Mouse (Mus musculus) monocyte, adult 2 months (primary cell): ENCODE results near the gene Lrig2.

ENCODE experiments used
- DNase-seq, 2 experiments: peaks; one replicate each; pipeline ENCODE4 v3.0.0; 2022; ENCODE audit warnings: low spot score in 2 of 2, low read depth in 1 of 2

Gene Lrig2

DNA sequence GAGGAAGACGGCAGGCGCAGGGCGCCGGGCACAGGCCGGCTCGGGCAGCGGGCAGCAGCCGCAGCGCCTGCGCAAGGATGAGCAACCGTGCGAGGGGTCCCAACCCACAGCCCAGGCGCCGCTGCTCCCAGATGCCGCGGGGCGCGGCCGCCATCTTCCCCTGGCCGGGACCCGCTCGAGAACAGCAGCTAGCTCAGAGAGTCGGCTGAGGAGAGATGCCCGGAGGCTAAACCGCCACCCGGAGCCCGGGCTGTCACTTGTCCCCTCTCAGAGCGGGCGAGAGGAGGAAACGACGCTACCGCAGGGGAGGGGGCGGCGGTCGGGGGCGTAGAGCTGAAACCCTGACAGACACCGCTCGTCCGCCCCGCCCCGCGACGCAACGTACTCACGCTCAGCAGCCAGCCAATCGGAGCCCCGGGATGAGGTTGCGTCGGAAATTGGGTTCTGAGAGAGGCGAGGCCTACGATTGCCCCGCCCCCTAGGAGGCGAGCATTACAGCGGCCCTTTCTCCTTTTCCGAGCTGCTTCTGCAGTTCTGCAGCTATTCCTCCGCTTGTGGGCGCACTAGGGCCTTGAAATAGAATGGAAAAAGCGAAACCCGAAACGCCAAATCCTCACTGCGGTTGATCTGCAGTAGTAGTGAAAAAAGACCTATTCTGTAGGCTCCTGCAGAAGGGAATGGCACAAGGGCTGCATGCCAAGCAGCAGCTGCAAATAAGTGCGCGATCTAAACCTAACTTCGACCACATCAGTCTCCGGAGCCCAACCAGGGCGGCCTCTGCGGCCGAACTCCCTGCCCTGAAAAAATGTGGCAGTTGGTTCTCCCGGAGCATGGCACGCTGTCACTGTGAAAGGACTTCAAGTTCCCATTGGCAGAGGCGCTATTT, at the start of gene Lrig2:
Gene Lrig2, minus strand, starts transcription at position 381 of the 886 bp plus-strand sequence.
- DNase-seq = peak; percentile 92 to 95

DNA sequence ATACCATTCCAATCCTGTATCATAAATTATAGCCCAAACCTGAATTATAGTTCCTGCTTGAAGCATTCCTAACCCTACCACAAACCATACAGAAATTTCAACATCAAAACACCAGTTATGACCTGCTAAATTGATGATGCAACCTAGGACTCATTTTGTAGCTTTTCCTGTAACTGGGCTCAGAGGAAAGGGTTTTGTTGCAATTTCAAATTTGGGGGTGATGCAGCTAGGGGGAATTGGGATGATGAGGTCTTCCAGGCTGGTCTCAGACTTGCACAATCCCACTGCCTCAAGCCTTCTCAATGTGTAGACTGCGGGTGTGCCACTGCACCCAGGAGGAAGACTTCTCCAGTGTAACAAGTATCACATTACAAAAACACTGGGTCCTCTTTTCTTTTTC, 44.9 kb upstream of the Lrig2 start:
- no peak for DNase-seq

DNA sequence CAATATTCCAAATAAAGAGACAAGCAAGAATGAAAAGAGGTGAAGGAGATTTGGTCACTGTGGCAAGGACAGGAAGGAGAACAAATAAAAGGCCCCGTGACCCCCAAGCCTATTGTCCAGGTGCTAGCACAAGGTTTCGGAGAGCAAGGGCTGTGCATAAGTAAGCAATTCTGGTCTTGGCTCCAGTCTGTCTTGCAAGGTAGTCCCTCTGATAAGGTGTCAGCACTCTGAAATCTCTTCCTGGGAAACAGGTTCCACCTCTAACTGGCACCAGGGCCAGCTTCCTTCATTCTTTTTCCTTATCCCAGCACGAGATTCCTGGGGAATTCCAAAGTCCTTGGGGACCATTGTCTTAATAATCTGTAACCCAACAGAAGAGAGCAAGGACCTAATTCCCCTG, 38.9 kb upstream of the Lrig2 start:
- no peak for DNase-seq

DNA sequence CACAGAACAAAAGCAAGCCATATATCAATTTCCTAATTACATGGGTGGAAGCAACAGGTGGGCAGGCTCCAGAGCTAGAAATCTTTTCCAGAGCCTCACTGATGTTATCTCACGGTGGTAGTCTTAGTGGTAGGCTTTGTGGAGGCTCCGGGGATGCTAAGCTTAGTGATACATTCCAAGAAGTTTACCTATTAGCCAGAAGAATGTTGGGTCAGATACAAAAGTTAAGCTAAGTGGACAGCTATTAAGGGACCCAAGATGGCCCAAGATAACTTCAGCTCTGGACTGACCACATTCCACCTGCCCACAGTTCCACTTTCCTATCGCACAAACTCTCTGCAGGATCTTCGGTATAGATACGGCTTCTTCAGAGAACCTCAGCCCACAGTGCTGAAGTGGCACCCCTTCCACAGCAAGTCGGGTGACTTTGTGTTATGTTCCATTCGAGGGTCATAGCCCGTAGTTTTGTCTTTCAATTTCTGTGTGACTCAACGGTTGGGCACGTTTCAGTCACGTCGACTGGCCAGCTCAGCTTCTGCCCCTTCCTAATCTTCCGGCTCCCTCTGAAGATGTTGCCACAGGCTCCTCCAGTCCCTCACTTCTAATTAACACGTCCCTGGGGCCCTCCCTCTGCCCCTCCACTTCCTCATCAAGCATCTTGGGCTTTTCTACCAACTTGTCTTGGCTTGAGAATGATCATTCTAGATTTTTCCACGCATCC, 36.8 kb upstream of the Lrig2 start:
- DNase-seq = no peak

DNA sequence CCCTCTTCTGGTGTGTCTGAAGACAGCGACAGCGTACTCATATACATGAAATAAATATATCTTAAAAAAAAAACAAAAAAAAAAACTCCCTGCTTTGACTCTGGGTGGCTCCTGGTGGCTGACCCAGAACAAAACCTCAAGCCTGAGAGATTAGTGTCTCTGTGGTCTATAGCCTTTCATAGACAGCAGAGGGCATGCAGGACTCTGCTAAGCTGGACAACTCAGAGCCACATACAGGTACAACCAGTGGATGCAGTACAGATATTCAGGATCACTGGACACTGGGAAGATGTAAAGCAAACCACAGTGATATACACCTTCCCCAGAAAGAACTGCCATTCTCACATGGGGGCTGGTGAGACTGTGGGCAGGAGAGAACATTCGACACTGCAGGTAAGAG, 32.1 kb upstream of the Lrig2 start:
- DNase-seq = no peak

DNA sequence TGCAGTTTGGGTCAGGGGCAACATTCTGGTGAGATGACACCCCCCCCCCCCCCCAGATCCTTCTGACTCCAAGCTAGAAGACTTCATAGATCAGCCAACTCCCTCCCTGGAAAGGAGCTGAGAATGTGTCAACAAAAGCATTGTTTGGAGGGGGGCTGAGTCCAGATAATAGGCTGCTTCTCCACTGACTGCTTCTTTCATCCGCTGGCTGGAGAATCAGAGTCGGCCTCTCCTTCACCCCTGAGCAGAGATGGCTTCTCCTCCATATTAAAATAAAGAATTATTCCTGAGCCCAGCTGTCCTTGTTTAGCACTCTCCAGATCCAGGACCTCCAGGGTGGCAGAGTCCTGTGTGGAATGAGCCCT, 30.3 kb upstream of the Lrig2 start:
- no peak for DNase-seq

DNA sequence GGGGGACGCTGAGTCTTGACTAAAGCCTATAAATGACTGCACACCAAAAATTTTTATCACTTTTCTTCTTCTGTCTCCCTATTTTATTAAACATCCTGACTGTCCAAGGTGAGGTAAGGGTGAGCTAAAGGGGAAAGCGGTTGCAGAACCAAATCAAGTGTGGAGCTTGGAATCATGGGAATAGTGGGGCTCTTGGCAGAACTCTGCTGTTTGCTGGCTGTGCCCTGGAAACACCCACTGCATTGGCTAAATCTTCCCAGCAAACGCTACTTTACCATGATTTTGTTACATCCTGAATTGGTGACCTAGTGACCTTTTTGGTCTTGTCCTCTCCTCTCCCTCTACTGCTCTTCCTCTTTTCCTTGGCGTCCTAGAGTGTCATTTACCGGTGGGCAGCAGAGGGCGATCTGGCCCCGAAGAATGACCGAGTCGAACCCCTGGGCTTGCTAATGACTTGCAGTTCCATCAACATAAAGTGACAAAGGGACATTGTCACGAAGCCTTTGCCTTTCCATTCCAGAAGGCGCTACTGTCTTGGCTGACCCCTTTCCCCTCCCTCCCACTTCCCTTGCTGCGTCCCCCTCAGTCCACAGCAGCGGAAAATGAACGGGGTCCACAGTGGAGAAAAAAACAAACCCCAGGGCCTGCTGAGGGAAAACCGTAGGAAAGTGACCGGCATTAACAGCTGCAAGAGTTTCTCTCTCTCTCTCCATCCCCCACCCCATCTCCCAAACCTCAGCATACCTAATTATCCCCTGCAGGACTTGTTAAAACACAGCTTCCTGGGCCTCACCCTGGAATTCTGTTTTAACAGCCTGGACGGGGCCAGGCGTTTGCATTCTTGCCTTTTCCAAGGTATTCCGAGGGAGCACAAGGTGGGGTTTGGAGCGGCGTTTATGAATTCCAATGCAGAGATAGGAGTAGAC, 29.7 kb upstream of the Lrig2 start:
- DNase-seq = peak in 1 of 2 experiments; percentile 30

DNA sequence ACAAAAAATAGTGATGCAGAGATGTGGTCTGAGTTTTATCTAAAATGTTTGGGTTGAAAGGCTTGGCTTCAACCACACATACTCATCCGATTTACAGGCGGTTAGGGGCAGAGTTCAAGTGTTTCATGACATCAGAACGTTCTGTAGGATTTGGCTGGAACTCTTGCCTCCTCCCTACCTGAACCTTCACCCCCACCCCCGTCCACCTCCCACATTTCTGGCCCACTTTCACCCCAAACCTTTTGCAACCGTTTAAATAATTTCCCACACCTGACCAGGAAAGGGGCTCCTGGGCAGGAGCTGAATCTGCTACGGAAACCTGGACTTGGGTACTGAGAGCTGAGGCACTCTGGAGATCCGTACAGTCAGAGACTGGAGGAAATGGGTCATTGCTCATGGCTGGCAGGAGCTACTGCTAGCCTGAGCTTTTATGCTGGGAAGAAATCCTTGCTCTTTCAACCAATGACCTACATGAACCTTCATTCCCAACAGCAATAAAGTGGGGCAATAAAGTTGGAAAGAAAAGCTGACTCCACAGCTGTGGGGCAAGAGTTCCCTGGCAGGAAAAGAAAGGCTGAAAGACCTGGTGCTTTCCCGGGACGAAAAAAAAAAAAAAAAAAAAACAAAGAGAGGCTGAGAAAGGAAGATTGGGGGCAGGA, 28.9 kb upstream of the Lrig2 start:
- DNase-seq = no peak

DNA sequence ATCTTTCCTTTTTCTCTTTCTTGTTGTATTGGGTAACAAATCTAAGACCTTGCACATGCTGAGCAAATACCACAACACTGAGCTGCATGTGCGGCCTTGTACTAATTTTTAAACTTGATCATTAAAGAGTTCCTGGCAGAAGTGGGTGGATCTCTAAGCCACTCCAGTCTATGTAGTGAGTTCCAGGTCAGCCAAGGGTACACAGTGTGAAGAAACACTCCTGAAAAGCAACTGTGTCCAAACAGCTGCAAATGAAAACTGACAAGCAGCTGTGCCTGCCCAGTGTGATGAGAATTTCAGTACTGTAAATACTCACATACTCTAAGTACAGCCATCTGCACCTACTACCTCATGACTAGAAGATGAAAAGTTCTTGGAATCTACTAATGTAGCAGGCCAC, 21.5 kb upstream of the Lrig2 start:
- no peak for DNase-seq

DNA sequence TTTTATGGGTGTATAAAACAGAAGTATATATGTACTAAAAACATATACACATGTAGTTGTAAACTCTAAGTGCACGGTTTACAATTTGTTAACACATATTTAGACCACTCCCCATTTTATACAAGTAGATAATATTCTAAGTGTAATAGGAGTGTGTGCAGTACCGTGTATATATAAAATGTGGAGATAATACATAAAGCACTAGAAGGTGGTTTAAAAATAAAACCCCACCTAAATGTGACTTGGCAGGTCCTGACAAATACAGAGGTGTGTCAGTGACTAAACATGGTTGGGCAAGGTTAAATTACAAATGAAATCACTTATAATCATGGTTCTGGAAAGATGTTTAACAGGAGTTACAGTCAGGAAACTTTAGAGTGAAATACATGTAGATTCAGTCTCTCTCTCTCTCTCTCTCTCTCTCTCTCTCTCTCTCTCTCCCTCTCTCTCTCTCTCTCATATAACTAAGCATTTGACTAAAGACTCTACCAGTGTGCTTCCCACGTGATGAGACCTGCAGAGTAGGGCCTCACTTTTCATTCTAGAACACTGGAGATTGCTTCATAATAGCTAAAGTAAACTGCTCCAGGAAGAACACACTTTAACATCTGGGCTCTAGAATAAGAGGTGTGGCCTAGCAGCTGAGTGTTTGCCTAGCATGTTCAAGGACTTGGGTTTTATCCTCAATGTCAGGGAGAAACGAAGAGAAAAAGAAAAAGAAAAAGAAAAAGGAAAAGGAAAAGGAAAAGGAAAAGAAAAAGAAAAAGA, 14.6 kb upstream of the Lrig2 start:
- no peak for DNase-seq

DNA sequence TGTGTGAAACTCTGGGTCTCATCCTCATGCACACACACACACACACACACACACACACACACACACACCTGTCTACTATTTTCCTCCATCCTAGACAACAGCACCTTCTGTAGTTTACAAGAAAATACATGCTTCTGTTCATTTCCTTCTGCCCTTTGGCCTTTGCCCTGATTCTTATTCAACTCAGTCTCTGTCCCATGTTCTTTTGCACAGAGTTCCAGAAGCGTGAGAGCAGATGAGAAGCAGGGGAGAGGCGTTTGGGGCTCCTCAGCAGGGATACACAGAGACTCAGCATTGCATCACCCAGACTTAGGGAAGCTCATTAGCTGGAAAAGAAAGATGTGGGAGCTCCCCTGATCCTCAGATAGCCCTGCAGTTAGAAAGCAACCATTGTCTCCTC, 13.8 kb upstream of the Lrig2 start:
- DNase-seq = no peak

DNA sequence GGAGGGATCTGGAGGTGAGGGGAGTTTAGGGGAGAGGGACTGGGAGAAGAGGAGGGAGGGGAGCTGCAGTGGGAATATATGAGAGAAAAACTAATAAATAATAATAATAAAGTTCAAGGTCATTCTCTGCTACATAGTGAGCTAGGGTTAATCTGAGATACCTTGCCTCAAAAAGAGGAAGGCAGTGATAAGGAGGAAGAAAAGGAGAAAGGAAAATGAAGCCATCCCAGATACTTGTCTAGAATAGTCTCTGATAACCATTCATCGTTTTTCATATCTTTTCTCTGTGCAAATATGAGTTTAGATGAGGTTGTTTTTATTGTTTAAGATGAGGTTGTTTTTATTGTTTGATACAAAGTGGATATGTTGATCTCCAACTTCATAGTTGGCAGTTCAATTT, 13.3 kb upstream of the Lrig2 start:
- DNase-seq = no peak

DNA sequence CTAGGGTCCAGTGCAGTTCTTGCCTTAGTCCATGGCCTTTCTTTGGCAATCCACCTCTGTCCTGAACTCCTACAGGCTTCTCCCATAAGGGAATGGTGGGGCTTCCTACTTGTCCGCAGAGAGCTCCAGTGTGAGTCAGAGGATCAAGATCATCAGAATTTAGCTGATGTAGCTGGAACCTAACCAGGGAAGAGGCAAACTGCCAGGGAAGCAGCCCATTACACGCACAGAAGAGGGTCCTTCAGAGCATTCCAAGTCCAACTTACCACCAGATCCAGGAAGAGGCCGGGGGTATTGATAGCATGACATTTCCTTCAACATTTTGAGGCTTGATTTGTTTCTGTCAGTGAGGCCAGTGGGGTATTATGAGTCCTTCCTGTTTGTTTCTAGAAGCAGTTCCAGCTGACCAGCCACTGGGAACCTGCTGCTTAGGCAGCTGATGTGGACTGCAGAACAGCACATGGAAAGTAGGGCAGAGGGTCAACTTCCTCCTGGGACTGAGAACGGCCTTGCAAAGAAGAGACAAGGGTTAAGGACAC, 11.7 kb upstream of the Lrig2 start:
- DNase-seq = no peak

DNA sequence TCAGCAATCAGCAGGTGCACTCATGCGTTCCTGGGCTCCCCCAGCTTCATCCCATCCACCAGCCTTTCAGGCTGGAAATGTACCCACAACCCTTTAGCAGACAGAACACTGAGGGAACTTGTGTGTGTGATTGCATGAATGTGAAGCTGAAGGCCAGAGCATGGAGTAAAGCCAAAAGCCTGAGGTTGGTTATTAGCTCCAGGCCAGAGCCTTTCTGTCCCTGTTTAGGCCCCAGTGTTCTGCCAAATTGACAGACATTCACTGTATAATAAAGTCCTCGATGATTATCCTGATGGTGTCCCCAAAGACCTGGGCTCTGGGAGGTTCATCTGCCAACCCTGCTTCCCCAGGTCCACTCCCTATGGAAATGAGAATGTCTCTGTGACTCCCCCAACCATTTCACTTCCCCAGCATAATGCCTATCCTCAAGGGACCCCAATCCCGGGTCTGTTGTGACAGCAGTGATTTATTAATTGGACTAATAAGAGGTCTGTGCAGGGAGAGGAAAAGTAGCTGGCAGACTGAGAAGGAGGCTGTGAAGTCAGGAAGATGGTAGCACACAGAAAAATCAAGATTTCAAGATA, 9.7 kb upstream of the Lrig2 start:
- no peak for DNase-seq

DNA sequence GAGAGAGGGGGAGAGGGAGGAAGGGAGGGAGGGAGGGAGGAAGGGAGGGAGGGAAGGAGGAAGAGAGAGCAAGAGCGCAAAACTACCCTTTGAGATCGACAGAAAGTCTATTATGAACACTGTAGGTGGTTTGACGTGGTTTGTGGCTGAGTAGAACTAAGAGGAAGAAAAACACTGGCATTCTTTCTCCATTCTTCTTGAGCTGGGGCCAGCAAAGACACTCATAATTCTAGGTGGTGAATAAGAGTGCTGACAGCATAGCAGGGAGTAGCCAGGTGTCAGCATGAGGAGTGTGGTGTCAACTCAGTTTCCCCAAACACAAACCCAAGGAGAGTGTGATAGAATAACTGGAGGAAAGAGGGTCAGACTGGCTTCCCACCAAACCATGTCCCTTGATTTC, 8.8 kb upstream of the Lrig2 start:
- DNase-seq = no peak

DNA sequence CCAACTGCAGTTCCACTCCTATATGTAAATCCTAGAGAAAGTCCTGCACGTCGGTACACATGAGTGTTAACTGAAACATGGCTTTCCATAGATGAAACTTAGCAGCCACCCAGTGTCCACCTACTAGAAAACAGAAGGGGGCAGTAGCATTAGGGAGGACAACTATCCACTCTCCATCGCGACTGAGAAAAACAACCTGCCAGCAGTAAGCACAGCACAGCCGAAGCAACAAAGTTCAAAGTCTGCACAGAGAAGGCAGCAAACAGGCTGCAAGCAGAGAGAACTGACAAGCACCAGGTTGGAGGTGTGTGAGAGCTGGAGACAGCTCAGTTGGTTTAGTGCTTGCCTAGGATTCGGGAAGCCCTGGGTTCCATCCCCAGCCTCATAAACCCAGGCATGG, 7.2 kb upstream of the Lrig2 start:
- no peak for DNase-seq

DNA sequence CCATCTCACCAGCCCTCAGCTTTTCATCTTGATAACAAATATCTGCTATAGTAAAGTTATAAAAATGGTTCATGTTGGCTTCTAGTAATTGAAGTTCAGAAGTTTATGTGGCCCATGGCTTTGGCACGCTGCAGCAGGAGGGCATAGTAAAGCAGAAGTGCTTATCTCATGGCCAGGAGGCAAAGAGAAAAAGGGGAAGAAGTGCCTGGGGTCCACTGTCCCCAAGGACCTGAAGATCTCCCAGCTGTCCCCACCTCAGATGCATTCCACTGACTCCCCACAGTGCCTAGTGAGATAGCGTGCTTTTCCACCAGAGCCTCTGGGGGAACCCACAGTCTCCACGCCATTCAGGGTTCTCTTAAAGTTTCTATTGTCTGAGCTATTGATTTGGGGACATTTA, 6.7 kb upstream of the Lrig2 start:
- no peak for DNase-seq

DNA sequence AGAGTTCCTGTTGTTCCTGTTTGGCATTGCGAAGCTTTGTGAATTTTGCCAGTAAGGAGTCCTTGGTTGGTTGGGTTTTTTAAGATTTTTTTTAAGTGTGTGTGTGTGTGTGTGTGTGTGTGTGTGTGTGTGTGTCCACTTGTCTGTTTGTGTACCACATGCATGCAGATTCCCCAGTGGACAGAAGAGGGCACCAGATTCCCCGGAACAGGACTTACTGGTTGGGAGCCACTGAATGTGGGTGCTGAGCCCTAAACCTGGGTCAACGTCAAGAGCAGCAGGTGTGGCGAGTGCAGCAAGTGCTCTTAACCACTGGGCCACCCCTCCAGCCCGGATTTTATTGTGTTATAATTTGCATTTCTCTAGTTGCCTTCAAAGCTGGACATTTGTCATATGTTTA, 5.4 kb upstream of the Lrig2 start:
- no peak for DNase-seq

DNA sequence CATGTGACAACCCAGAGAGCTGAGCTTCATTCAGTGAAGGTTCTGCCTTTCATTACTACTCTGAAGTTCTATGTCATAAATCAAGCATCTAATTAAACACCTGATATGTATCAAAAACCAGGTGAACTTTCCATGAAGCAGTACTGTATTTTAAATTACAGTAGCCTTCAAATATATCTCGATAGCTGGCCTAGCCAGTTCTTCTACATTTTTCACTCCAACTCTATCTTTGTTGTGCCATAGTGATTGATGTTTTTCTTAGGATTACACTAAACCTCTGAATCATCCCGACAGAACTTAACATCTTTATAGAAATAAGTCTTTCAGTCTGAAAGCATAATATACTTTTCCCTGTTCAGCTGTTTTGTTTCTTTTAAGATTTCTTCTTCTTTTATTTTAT, 2.8 kb upstream of the Lrig2 start:
- DNase-seq = no peak

DNA sequence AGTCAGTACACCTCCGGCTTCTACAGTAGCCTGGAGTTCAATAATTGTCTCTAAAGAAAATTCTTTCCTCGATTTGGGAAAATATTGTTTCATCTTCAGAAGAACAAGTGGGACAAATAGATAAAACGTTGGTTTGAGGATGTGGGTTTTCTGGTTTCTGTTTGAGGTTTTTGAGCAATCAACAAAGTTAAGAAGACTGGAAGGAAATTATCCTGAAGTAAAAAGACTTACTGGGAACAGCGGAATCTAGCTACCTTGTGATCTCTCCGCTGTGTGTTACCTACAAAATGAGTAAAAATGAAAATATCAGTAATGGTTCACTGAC, 668 bp upstream of the Lrig2 start:
- no peak for DNase-seq
